Mouse (Mus musculus) small intestine, adult 2 months (tissue): ENCODE results near the gene Nek2.

Experiments
- CTCF ChIP-seq: fragments of 200-500 bp; IDR thresholded peaks from 2 replicates; pipeline ENCODE4 v1.5.1; 2012; ENCODE audit warnings: low read depth, mild to moderate bottlenecking, control low read depth, inconsistent platforms, low read length, moderate library complexity, mixed read lengths; ENCODE audit not compliant: insufficient replicate concordance, insufficient read length; ENCODE audit errors: extremely low read depth
- POLR2A ChIP-seq: fragments of 200-500 bp; IDR thresholded peaks from 2 replicates; pipeline ENCODE4 v1.6.1; 2012; ENCODE audit warnings: low read depth, mild to moderate bottlenecking, control low read depth, inconsistent platforms, low read length, moderate library complexity

GRCm38 (mm10) chr1:191811774-191812173 lies 9.5 kb upstream of the Nek2 start:
- TF ChIP-seq POLR2A: no peak
- TF ChIP-seq CTCF: no peak
